Comparison of ENCODE assay signal across 12 mouse cellular contexts in genomic region chr12:8840782-8841325, GRCm38 (mm10).
DNase-seq lines count a peak whose midpoint lies in the region; ATAC-seq and TF ChIP-seq lines count a peak whose summit lies in the region.
"Had no signal": no experiment of that assay in that cellular context is flagged by ENCODE, and none has a peak within 500 bp of the region (broad histone marks: within the 10 kb centered on the region; RNA-seq: fewer than 3 reads in every experiment).

No protein-coding gene starts in this region.

- H3K9ac ChIP-seq in stomach, embryonic 14.5 days (replicated peaks; ENCODE audit: low read depth, low read length), result no peak overlapping the region
- no peak overlapping the region for H3K9ac ChIP-seq in stomach, postnatal 0 days (ENCODE audit: low read length)
- no peak overlapping the region for H3K9ac ChIP-seq in liver, embryonic 15.5 days
- H3K9ac ChIP-seq: midbrain, embryonic 12.5 days had no signal

- peak; percentile 72; the same call in 1 of the 2 replicates for ATAC-seq in stomach, embryonic 14.5 days (ENCODE audit: insufficient number of reproducible peaks, insufficient read depth, low FRiP score, low read depth)
- ATAC-seq in stomach, postnatal 0 days (ENCODE audit: low FRiP score, low TSS enrichment), result no peak; the same call in 1 of the 2 replicates
- ATAC-seq in erythroid progenitor cell, adult 5-6 weeks (replicated peaks; ENCODE audit: low FRiP score, poor library complexity, severe bottlenecking), result peak; percentile 99
- peak; percentile 100 for ATAC-seq in liver, embryonic 15.5 days (ENCODE audit: insufficient read depth)
- ATAC-seq in monocyte, adult 5-6 weeks (replicated peaks; ENCODE audit: insufficient number of reproducible peaks, low FRiP score, low TSS enrichment, poor library complexity, severe bottlenecking), result no peak
- ATAC-seq: Patski had no signal

- no peak overlapping the region for H3K4me3 ChIP-seq in stomach, embryonic 14.5 days (ENCODE audit: low read depth, low read length)
- H3K4me3 ChIP-seq in stomach, postnatal 0 days (ENCODE audit: low read depth, low read length), result no peak overlapping the region
- no peak overlapping the region for H3K4me3 ChIP-seq in liver, embryonic 15.5 days (replicated peaks)
- H3K4me3 ChIP-seq in midbrain, embryonic 10.5 days, result no peak overlapping the region
- H3K4me3 ChIP-seq: midbrain, embryonic 12.5 days had no signal

- 63% methylated on average over 7 of the region's 7 CpGs for WGBS in stomach, embryonic 14.5 days
- 69% methylated on average over 7 of the region's 7 CpGs for WGBS in stomach, postnatal 0 days
- 31% methylated on average over 7 of the region's 7 CpGs for WGBS in liver, embryonic 15.5 days (ENCODE audit: insufficient replicate concordance)
- WGBS in midbrain, embryonic 10.5 days, result 72% methylated on average over 7 of the region's 7 CpGs

- H3K4me2 ChIP-seq in stomach, embryonic 14.5 days (replicated peaks; ENCODE audit: low read depth, low read length), result no peak overlapping the region
- no peak overlapping the region for H3K4me2 ChIP-seq in stomach, postnatal 0 days (replicated peaks; ENCODE audit: low read depth)
- peak overlapping the region; percentile 48 for H3K4me2 ChIP-seq in liver, embryonic 15.5 days
- H3K4me2 ChIP-seq: midbrain, embryonic 12.5 days had no signal

- no peak for TF ChIP-seq CTCF in stomach, postnatal 0 days (IDR thresholded peaks at IDR 0.05; ENCODE audit: low read depth)

- DNase-seq in stomach, postnatal 0 days (ENCODE audit: low spot score), result no peak
- DNase-seq in layer of hippocampus, adult 9-10 months (ENCODE audit: low spot score), result no peak
- no peak for DNase-seq in cerebellum, adult 9-11 months
- no peak for DNase-seq in midbrain, embryonic 10.5 days (ENCODE audit: low spot score)
- DNase-seq: heart, postnatal 10 days; lung, postnatal 10 days had no signal

- no peaks in the 10 kb centered on the region for H3K36me3 ChIP-seq in stomach, embryonic 14.5 days (ENCODE audit: control insufficient read depth, insufficient read depth, low read length)
- no peaks in the 10 kb centered on the region for H3K36me3 ChIP-seq in stomach, postnatal 0 days (ENCODE audit: control insufficient read depth, insufficient read depth, low read length)
- H3K36me3 ChIP-seq in liver, embryonic 15.5 days (replicated peaks), result no peaks in the 10 kb centered on the region
- H3K36me3 ChIP-seq in midbrain, embryonic 10.5 days, result no peaks in the 10 kb centered on the region
- H3K36me3 ChIP-seq: midbrain, embryonic 12.5 days had no signal

- H3K9me3 ChIP-seq in stomach, embryonic 14.5 days (ENCODE audit: control insufficient read depth, low read depth, low read length), result no peaks in the 10 kb centered on the region
- no peaks in the 10 kb centered on the region for H3K9me3 ChIP-seq in stomach, postnatal 0 days (ENCODE audit: control insufficient read depth, low read length)
- no peaks in the 10 kb centered on the region for H3K9me3 ChIP-seq in liver, embryonic 15.5 days (replicated peaks)
- no peaks in the 10 kb centered on the region for H3K9me3 ChIP-seq in midbrain, embryonic 10.5 days (replicated peaks)
- H3K9me3 ChIP-seq: midbrain, embryonic 12.5 days had no signal

- no peak for TF ChIP-seq EP300 in stomach, postnatal 0 days (optimal IDR thresholded peaks at IDR 0.05)

- no peaks in the 10 kb centered on the region for H3K4me1 ChIP-seq in stomach, embryonic 14.5 days (ENCODE audit: control insufficient read depth, insufficient read depth, low read length)
- no peaks in the 10 kb centered on the region for H3K4me1 ChIP-seq in stomach, postnatal 0 days (replicated peaks; ENCODE audit: control insufficient read depth, insufficient read depth)
- peaks cover 28% of the 10 kb centered on the region for H3K4me1 ChIP-seq in liver, embryonic 15.5 days (replicated peaks)
- 0 out of 2 replicates have a peak, but pooled peaks cover 5% of the 10 kb centered on the region for H3K4me1 ChIP-seq in midbrain, embryonic 10.5 days
- H3K4me1 ChIP-seq: midbrain, embryonic 12.5 days had no signal

- no peak overlapping the region for H3K27ac ChIP-seq in stomach, embryonic 14.5 days (ENCODE audit: low read length)
- H3K27ac ChIP-seq in stomach, postnatal 0 days (replicated peaks), result no peak overlapping the region
- peak overlapping the region; percentile 84 for H3K27ac ChIP-seq in liver, embryonic 15.5 days (replicated peaks)
- H3K27ac ChIP-seq in midbrain, embryonic 10.5 days (replicated peaks), result no peak overlapping the region
- H3K27ac ChIP-seq: midbrain, embryonic 12.5 days had no signal

- H3K27me3 ChIP-seq in stomach, embryonic 14.5 days (ENCODE audit: control insufficient read depth, insufficient read depth, low read length), result no peaks in the 10 kb centered on the region
- no peaks in the 10 kb centered on the region for H3K27me3 ChIP-seq in stomach, postnatal 0 days (ENCODE audit: control insufficient read depth, insufficient read depth, low read length)
- peaks cover 10% of the 10 kb centered on the region; the same call in 1 of the 2 replicates for H3K27me3 ChIP-seq in liver, embryonic 15.5 days
- H3K27me3 ChIP-seq in midbrain, embryonic 10.5 days (ENCODE audit: low read depth, poor library complexity, severe bottlenecking), result no peaks in the 10 kb centered on the region
- H3K27me3 ChIP-seq: midbrain, embryonic 12.5 days; Patski had no signal

Comparison
In these comparisons a context has a peak if more than half of its experiments do, and no peak if none do; other contexts are left out.
1. ATAC-seq: peak in stomach, embryonic 14.5 days (single experiment), erythroid progenitor cell, adult 5-6 weeks (single experiment) and liver, embryonic 15.5 days (single experiment); none in stomach, postnatal 0 days (single experiment) and monocyte, adult 5-6 weeks (single experiment).